Mouse (Mus musculus): ENCODE measurements at regions not wholly inside any gene's neighbourhood (a gene's known extent, or its start where the extent isn't known, plus 50 kb on each side); places are given as distances from the start of the nearest gene placed in this dataset.

GRCm38 (mm10) chr13:107107572-107107971 lies 85.6 kb upstream of the Kif2a start:
- no peak for TF ChIP-seq CTCF (IDR thresholded peaks at IDR 0.05)
- ChIA-PET POLR2A (no interaction called here), CTCF (interaction anchor here (0.8 kb wide), 1 partner anchor 15 kb away, joined by 3 read pairs; no protein-coding TSS in a partner anchor)
- ATAC-seq, result no peak
- peaks cover 18% of the 10 kb centered on the region for H3K27me3 ChIP-seq
- in situ Hi-C loops (cut with MboI; ENCODE audit: low pct_unique_long_range_greater_than_20kb), result loop anchor here (10.0 kb wide), 2 partner anchors 233 to 1663 kb away; partner anchors contain the start of gene Htr1a
- no peak for DNase-seq (ENCODE audit: low read depth, low spot score)

- H3K27me3 ChIP-seq, result peaks cover 18% of the 10 kb centered on the region
- peak; percentile 57 for TF ChIP-seq CTCF (IDR thresholded peaks at IDR 0.05)
- ChIA-PET CTCF (no interaction called here), POLR2A (no interaction called here)
- DNase-seq (ENCODE audit: low read depth, low spot score), result no peak
- in situ Hi-C loops (cut with MboI; ENCODE audit: low pct_unique_long_range_greater_than_20kb), result loop anchor here (10.0 kb wide), 2 partner anchors 231 to 1661 kb away; partner anchors contain the start of gene Htr1a
- no peak for ATAC-seq
These were observed 83.6 kb upstream of the Kif2a start for GRCm38 (mm10) chr13:107105510-107105909.

GRCm38 (mm10) chr13:107101598-107101997 lies 79.7 kb upstream of the Kif2a start:
- CTCF ChIA-PET, result interaction anchor here (0.8 to 3.7 kb wide), 9 partner anchors 9 to 162 kb away, joined by 3 to 11 read pairs (median 5); no protein-coding TSS in a partner anchor

GRCm38 (mm10) chr13:107100852-107101325 lies 79.0 kb upstream of the Kif2a start:
- ChIA-PET POLR2A (no interaction called here), CTCF (interaction anchor here (0.9 to 3.7 kb wide), 11 partner anchors 10 to 161 kb away, joined by 3 to 11 read pairs (median 4); no protein-coding TSS in a partner anchor)
- TF ChIP-seq CTCF (IDR thresholded peaks at IDR 0.05), result no peak
- no peak for ATAC-seq
- DNase-seq (ENCODE audit: low read depth, low spot score), result no peak
- no peaks in the 10 kb centered on the region for H3K27me3 ChIP-seq
- in situ Hi-C loops (cut with MboI; ENCODE audit: low pct_unique_long_range_greater_than_20kb), result loop anchor here (5.0 to 10.0 kb wide), 3 partner anchors 159 to 1656 kb away; partner anchors contain the start of gene Htr1a

More at GRCm38 (mm10) chr13:107101598-107101997, 79.7 kb upstream of the Kif2a start:
- ATAC-seq (peak; percentile 91), DNase-seq (ENCODE audit: low read depth, low spot score) (peak; percentile 33)
- TF ChIP-seq CTCF (IDR thresholded peaks at IDR 0.05), result peak; percentile 96
- in situ Hi-C loops (cut with MboI; ENCODE audit: low pct_unique_long_range_greater_than_20kb), result loop anchor here (5.0 to 10.0 kb wide), 3 partner anchors 159 to 1657 kb away; partner anchors contain the start of gene Htr1a
- POLR2A ChIA-PET, result no interaction called here
- no peaks in the 10 kb centered on the region for H3K27me3 ChIP-seq

- DNase-seq (ENCODE audit: low read depth, low spot score) (no peak), ATAC-seq (no peak)
- peak; percentile 49 for TF ChIP-seq CTCF (IDR thresholded peaks at IDR 0.05)
- no peaks in the 10 kb centered on the region for H3K27me3 ChIP-seq
- in situ Hi-C loops (cut with MboI; ENCODE audit: low pct_unique_long_range_greater_than_20kb), result loop anchor here (5.0 to 10.0 kb wide), 3 partner anchors 158 to 1655 kb away; partner anchors contain the start of gene Htr1a
- CTCF ChIA-PET, result interaction anchor here (0.9 to 3.7 kb wide), 9 partner anchors 9 to 160 kb away, joined by 3 to 11 read pairs (median 4); no protein-coding TSS in a partner anchor
- POLR2A ChIA-PET, result no interaction called here
These were observed 78.2 kb upstream of the Kif2a start for GRCm38 (mm10) chr13:107100116-107100515.

GRCm38 (mm10) chr13:107097005-107097404 lies 75.1 kb upstream of the Kif2a start:
- no peak for TF ChIP-seq CTCF (IDR thresholded peaks at IDR 0.05)
- CTCF ChIA-PET, result no interaction called here
- POLR2A ChIA-PET, result interaction anchor here (0.6 kb wide), 1 partner anchor 205 kb away, joined by 3 read pairs; no protein-coding TSS in a partner anchor
- ATAC-seq (no peak), DNase-seq (ENCODE audit: low read depth, low spot score) (no peak)
- in situ Hi-C loops (cut with MboI; ENCODE audit: low pct_unique_long_range_greater_than_20kb), result loop anchor here (5.0 kb wide), 1 partner anchor 70 kb away; no protein-coding TSS in a partner anchor
- no peaks in the 10 kb centered on the region for H3K27me3 ChIP-seq

- peak; percentile 76 for ATAC-seq
- POLR2A ChIA-PET, result interaction anchor here (0.6 kb wide), 1 partner anchor 54 kb away, joined by 3 read pairs; no protein-coding TSS in a partner anchor
- CTCF ChIA-PET, result no interaction called here
- TF ChIP-seq CTCF (IDR thresholded peaks at IDR 0.05), result no peak
- no peak for DNase-seq (ENCODE audit: low read depth, low spot score)
- H3K27me3 ChIP-seq, result no peaks in the 10 kb centered on the region
- in situ Hi-C loops (cut with MboI; ENCODE audit: low pct_unique_long_range_greater_than_20kb), result loop anchor here (5.0 kb wide), 1 partner anchor 68 kb away; no protein-coding TSS in a partner anchor
These were observed 73.2 kb upstream of the Kif2a start for GRCm38 (mm10) chr13:107094976-107095716.

GRCm38 (mm10) chr13:107094487-107094886 lies 72.6 kb upstream of the Kif2a start:
- in situ Hi-C loops (cut with MboI; ENCODE audit: low pct_unique_long_range_greater_than_20kb), result no loop called here
- DNase-seq (ENCODE audit: low read depth, low spot score) (peak; percentile 33), ATAC-seq (peak; percentile 64)
- TF ChIP-seq CTCF (IDR thresholded peaks at IDR 0.05), result no peak
- ChIA-PET POLR2A (no interaction called here), CTCF (no interaction called here)
- no peaks in the 10 kb centered on the region for H3K27me3 ChIP-seq

- TF ChIP-seq CTCF (IDR thresholded peaks at IDR 0.05), result no peak
- in situ Hi-C loops (cut with MboI; ENCODE audit: low pct_unique_long_range_greater_than_20kb), result no loop called here
These were observed 71.8 kb upstream of the Kif2a start for GRCm38 (mm10) chr13:107093683-107094082.

GRCm38 (mm10) chr13:107088198-107088597 lies 66.3 kb upstream of the Kif2a start:
- ChIA-PET CTCF (interaction anchor here (2.6 kb wide), 1 partner anchor 13 kb away, joined by 11 read pairs; no protein-coding TSS in a partner anchor), POLR2A (no interaction called here)
- DNase-seq (ENCODE audit: low read depth, low spot score) (no peak), ATAC-seq (no peak)
- no peaks in the 10 kb centered on the region for H3K27me3 ChIP-seq
- in situ Hi-C loops (cut with MboI; ENCODE audit: low pct_unique_long_range_greater_than_20kb), result no loop called here
- TF ChIP-seq CTCF (IDR thresholded peaks at IDR 0.05), result no peak

More at GRCm38 (mm10) chr13:107093683-107094082, 71.8 kb upstream of the Kif2a start:
- no peak for DNase-seq (ENCODE audit: low read depth, low spot score)
- ChIA-PET CTCF (no interaction called here), POLR2A (no interaction called here)
- no peaks in the 10 kb centered on the region for H3K27me3 ChIP-seq
- ATAC-seq, result no peak

GRCm38 (mm10) chr13:107087355-107087754 lies 65.4 kb upstream of the Kif2a start:
- ChIA-PET POLR2A (no interaction called here), CTCF (no interaction called here)
- no peak for DNase-seq (ENCODE audit: low read depth, low spot score)
- in situ Hi-C loops (cut with MboI; ENCODE audit: low pct_unique_long_range_greater_than_20kb), result no loop called here
- no peak for ATAC-seq
- no peaks in the 10 kb centered on the region for H3K27me3 ChIP-seq
- TF ChIP-seq CTCF (IDR thresholded peaks at IDR 0.05), result no peak
